Mouse (Mus musculus) brain, embryonic 14.5 days (tissue): ENCODE measurements around the gene Angptl6. TPM values are rescaled to one million over a fixed set of nuclear protein-coding genes. Genes with fewer than 3 reads are reported as not detected.

Source experiments
- DNase-seq: peaks from one replicate; pipeline ENCODE4 v3.0.0-alpha.2; 2011; ENCODE audit warnings: low read depth
- CTCF ChIP-seq: fragments of 200-500 bp; IDR thresholded peaks from 2 replicates; pipeline ENCODE4 v1.5.1; 2012; ENCODE audit warnings: inconsistent platforms, mild to moderate bottlenecking, moderate library complexity, borderline replicate concordance; ENCODE audit not compliant: insufficient read depth, insufficient read length; ENCODE audit errors: extremely low read depth
- POLR2A ChIP-seq: fragments of 200-500 bp; IDR thresholded peaks from 2 replicates; pipeline ENCODE4 v1.6.1; 2012; ENCODE audit warnings: mild to moderate bottlenecking, inconsistent platforms, borderline replicate concordance; ENCODE audit not compliant: poor library complexity, insufficient read depth, insufficient read length, severe bottlenecking; ENCODE audit errors: extremely low read depth
- polyA plus RNA-seq: library from polyadenylated mRNA; depleted of rRNA; stranded (reverse); fragments of >200 nt; gene quantifications from 2 replicates; pipeline ENCODE4 v1.2.3, GENCODE M21; 2012; rRNA removed

The Angptl6 gene
- 11.7 and 13.9 TPM in 2 replicates for polyA plus RNA-seq

DNA sequence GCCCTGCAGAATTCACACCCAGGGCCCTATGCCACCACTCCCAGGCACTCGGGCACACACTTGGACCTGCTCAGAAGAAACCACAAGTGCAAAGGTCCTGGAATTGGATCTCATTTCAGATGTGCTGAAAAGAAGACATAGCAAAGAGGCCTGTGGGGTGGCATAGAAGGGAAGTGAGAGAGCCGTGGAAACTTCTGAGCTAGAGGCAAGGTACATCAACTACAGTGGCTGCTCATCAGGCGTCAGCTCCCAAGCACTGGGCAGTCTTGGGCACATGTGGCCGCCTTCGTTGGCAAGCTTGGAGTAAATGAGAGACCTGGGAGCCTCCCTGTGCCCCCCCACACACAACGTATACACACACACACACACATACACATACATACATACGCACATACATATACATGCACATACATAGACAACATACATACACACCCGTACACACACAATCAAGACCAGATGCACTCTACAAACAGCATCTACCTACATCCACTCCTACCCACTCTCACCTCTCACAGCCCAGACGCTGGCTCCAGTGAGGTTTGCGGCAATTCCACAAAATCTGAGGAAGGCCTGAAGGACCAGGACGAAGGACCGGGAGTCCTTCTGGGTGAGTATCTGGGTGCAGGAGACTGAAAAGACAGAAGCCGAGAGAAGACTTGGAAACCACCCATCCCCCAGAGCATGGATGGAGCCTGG is at the start of gene Angptl6:
TSS of gene Angptl6 (minus strand) at position 631 of the 696 bp plus-strand sequence.
- DNase-seq = no peak
- TF ChIP-seq CTCF (no peak), POLR2A (no peak)

DNA sequence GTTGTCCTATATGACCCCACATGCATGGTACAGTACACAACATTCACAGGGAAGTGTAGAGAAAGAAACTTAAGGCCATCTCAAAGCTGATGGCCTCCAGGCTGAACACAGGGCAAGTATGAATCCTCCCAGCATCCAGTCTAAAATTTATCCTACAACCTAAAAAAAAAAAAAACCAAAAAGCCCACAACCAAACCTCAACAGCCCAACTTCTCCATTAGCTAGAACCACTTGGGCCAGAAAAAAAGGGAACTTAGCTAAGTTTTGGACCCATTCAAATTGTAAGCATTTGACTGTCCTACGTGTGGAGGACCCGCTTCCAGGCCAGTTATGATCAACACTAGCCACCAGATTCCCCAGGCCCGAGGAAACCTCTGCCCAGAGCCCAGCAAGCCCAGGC is 43.7 kb upstream of the Angptl6 start:
- DNase-seq = no peak
- TF ChIP-seq POLR2A (no peak), CTCF (no peak)

DNA sequence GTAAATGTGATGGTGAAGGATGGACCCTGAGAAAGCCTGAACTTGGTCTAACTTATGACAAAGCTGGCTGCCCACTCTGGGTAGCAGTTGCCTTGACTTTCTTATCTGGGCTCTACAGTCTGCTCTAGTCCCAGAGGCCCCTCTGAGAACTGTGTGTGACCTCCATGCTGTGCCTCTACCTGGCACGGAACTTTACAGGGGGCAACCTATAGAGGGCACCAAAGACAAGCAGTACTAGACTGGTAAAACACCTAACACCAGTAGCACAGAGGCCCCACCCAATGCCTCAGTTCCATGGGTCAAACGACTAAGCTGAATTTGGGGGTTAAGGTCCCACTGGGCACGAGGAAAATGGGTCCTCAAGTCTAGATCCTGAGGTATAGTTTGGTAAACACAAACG is 36.6 kb upstream of the Angptl6 start:
- TF ChIP-seq POLR2A (no peak), CTCF (peak; percentile 20; the same call in 1 of the 2 replicates)
- DNase-seq = no peak

DNA sequence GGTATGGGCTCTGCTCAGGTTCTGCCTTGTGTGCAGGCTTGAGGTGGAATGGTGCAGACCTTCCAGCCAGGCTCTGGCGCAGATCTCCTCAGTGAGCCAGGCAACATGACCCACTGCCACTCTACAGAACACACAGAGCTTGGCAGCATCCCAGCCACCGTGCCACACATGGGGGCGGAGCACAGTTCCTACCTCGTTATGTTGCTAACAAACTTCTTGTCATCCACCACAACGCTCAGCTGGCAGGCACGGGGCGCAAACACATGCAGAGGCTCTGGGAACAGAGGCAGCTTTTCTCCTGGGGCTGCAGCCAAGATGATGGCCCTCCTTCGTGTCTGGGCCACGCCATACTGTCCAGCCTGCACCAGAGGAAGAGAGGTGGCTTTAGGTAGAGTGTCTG is 30.4 kb upstream of the Angptl6 start:
- no peak for DNase-seq
- TF ChIP-seq CTCF = no peak

DNA sequence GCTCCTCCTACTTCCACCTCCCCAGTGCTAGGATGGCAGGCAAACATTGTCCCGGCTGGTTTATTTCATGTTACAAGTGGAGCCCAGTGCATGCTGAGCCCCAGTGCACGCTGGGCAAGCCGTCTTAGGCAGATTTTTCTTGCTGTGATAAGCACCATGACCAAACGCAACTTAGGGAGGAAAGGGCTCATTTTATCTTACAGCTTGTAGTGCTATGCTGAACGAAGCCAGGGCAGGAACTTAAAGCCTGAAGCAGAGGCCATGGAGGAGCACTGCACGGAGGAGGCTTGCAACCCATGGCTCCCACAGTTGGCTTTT is 22.6 kb upstream of the Angptl6 start:
- TF ChIP-seq CTCF (no peak), POLR2A (no peak)
- DNase-seq = no peak

DNA sequence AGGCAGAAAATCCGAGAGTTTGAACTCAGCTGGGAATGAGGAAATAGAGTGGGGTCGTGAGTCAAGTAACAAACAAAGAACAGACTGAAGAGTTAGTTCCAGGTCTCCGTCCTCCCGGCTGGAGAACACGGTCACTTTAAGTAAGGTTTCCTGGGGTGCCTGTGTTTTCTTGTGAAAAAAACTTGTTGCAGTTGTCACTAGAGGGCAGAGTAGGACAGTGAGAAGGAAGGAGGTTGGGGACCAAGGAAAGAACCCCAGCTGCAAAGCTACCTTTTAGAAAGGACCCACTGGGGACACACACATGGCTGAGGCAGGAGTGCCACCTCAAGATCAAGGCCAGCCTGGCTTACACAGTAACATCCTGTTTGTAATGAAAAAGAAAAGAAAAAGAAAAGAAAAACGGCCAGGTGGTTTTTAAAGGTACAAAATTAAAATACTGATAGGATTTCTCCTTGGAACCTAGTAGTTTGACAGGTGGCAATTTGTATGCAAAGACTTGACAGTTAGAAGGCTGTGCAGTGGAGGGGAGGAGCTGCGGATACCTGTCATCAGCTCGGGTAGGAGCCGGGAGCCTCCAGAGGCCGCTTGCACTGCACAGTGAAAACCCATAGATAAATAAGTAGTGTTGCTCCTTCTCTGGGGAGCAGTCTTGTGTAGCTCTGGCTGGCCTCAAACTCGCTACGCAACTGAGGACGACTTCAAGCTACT is 22.1 kb upstream of the Angptl6 start:
- TF ChIP-seq CTCF (peak; percentile 54; the same call in 1 of the 2 replicates), POLR2A (no peak)
- DNase-seq = peak; percentile 61

DNA sequence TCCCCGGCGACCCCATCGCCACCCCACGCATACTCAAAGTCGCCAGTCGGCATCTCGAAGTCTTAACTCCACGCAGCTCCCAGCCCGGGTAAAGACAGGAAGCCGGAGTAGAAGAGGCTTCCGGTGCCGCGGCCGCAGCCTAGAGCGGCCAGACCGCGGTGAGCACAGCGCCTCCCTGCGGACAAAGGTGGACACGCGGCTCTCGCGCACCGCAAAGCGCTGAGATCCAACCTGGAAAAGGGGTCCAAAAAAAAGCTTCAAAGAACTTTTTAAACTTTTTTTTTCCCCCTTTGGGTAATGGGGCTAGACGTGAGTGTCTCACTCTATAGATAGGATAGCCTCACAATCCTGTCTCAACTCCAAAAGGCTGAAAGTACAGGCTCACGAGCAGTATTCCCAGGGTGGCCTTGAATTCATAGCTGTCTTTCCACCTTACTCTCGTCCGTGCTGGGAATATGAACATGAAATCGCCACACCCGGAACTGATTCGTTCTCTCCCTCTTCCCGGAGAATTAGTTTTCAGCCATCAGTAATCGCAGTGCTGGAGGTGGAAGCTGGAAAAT is 19.1 kb upstream of the Angptl6 start, which contains the start of gene Eif3g:
TSS of gene Eif3g (minus strand) at position 113 of the 563 bp plus-strand sequence.
- TF ChIP-seq POLR2A (peak; percentile 67; the same call in 1 of the 2 replicates), CTCF (peak; percentile 96)
- DNase-seq = peak; percentile 97

DNA sequence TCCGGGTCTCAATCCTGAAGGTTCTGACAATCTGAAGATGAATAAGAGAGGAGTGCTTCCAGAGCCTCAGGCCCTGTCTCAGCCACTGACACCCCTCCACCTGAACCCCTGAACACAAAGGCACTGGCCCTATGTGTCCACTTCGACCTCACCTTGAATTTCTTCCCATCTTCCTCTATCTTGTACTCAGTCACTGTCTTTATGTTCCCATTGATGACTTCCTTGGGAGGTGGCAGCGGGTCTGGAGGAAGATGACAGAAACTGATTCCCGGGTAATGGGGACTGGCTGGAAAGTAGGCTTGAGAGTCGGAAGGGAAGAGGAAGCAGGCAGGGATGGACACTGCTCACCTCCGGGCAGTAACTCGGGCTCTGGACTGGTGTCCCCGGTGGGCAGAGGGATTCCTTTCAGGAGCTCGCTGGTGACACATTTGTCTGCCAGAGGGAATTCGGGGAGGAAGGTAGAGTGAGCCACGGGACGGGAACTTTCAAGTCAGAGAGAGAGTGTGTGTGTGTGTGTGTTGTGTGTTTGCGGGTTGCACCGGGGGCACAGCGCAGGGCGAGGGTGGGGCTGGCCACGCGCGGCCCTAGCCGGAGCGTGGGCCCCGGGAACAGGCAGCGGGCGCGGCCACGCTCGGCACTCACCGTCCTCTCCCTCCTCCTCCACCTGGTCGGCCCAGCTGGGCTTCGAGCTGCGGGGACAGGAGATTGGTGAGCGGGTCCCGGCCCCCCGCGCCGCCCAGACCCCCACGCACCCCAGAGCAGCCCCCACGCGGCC is 18.4 kb upstream of the Angptl6 start:
- no peak for DNase-seq
- no peak for TF ChIP-seq POLR2A
- no peak for TF ChIP-seq CTCF

DNA sequence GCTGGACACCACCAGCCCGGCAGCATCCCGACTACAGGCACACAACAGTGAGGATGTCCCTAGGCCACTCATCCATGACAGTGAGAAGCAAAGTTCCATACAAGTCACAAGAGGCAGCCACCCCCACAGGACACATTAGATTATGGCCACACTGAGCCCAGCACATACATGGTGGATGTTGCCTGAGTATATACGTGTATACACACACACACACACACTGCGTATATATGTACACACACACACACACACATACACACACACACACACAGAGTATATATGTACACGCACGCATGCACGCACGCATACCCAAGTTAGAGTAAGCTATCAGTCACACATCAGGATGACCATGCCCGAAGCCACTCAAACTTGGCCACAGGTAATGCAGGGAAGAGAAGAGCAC is 15.9 kb upstream of the Angptl6 start:
- TF ChIP-seq POLR2A (no peak), CTCF (no peak)
- no peak for DNase-seq

DNA sequence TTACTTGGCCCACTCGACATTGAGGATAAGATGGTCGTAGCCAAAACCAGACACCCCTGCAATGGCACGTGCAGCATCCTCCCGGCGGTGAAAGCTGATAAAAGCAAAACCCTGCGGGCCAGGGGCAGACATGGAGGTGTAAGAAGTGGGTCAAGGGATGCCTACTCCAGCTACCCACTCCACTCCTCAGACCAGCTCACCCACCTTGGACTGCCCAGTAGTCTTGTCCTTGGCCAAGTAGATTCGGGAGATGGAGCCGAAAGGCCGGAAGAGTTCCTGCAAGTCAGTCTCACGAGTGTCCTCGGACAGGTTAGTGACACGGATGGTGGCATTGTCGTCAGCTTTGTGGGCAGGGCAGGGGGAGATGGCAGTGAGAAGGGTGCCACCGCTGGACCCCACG is 15.1 kb upstream of the Angptl6 start:
- DNase-seq = no peak
- TF ChIP-seq CTCF (no peak), POLR2A (no peak)

DNA sequence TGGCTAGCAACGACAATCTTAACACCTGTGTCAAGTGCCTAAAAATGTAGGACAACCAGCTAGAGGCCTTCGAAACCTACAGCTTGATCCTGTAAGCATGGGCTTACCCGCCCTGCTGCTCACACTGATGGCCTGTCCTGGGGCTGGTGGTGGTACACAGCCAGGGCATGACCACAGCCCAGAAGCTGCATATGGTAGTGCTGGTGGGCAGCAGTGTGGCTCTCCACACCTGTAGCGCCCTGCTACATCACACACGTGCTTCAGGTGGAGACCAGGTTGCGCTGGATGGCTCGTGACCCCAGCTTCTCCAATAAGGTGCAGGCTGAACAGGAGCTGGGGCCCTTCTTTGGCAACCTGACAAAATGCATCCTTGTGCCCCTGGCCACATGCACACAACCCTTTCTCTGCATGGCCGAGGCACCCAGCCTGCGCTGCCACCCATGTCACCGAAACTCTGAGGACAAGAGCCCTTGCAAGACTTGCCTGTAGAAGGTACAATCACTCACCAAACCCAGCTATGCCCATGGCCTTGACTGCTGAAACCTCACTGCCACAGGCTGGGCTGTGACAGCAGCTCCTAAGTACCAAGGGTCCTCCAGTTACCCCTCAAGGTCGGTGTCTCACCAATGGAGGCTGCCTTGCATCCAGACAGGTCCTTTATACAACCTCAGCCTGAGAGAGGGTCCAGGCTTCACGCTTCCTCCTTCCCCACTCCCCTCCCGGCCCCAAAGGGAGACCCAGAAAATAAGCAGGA is 14.2 kb upstream of the Angptl6 start:
- no peak for DNase-seq
- no peak for TF ChIP-seq CTCF
- TF ChIP-seq POLR2A = no peak

DNA sequence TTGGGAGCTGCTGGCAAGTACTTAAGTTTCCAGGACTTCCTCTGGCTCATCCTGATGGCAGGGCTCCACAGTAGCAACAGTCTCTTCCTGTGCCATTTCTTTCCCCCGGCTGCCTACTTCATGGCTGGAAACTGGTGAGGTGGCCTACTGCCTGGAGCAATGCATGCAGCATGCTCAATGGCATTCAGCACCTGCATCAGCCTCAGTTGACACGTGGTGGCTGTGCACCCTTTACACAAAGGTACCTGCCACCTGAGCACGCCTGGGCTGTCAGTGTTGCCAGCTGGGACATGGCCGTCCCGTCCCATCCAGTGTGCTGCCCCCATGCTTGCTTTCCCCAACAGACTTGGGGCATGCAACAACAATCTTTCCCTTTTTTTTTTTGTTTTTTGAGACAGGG is 13.5 kb upstream of the Angptl6 start:
- TF ChIP-seq POLR2A (no peak), CTCF (no peak)

DNA sequence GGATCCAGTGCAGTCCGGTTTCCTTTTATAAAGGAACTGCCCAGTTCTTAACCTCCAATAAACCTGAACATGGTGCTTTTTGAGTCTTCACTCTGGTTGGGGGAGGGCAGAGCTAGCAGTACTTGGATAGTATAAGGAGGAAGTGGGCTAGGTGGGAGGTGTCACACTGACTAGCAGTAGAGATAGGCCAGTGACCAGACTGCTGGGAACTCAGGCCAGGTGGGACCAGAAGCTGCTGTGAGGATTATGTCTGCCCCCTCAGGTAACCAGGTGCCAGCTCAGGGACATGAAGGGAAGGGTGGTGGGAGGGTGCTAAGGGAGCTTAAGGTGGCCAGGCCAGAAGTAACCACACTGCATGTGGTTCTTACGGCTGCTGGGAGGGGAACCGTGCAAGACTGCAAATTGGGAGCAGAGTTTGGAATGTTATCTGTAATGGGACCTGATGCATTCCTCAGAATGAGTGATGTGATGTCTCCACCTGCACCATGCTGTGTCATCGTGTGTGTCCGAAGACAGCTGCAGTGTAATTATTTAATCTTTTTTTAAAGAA is 12.7 kb upstream of the Angptl6 start:
- DNase-seq = no peak
- no peak for TF ChIP-seq POLR2A
- TF ChIP-seq CTCF = no peak

More for the DNA sequence above, 13.5 kb upstream of the Angptl6 start:
- no peak for DNase-seq
